Mouse (Mus musculus): ENCODE measurements at regions not wholly inside any gene's neighbourhood (a gene's known extent, or its start where the extent isn't known, plus 50 kb on each side); places are given as distances from the start of the nearest gene placed in this dataset.
A peak's percentile ranks its signal among the peaks of the same experiment; 100 is the strongest.

- no peak for DNase-seq (ENCODE audit: low spot score in 2 of 2)
These were observed 82.2 kb downstream of the Il20rb start for GRCm38 (mm10) chr9:100404426-100404825.

GRCm38 (mm10) chr9:100400366-100400765 is 86.2 kb downstream of the Il20rb start:
- DNase-seq (ENCODE audit: low spot score in 2 of 2), result peak; percentile 25 to 63

GRCm38 (mm10) chr9:100396340-100396910 is 90.2 kb downstream of the Il20rb start:
- DNase-seq (ENCODE audit: low spot score in 2 of 2), result no peak

GRCm38 (mm10) chr9:100395711-100396110 is 90.9 kb downstream of the Il20rb start:
- peak; percentile 78 to 86 for DNase-seq (ENCODE audit: low spot score in 2 of 2)

- no peak for DNase-seq (ENCODE audit: low spot score in 2 of 2)
These were observed 92.0 kb downstream of the Il20rb start for GRCm38 (mm10) chr9:100394632-100395031.

GRCm38 (mm10) chr9:100394166-100394565 is 92.4 kb downstream of the Il20rb start:
- DNase-seq (ENCODE audit: low spot score in 2 of 2), result no peak

- DNase-seq (ENCODE audit: low spot score in 2 of 2), result no peak
These were observed 94.3 kb downstream of the Il20rb start for GRCm38 (mm10) chr9:100392262-100392661.

GRCm38 (mm10) chr9:100391566-100392213 is 94.9 kb downstream of the Il20rb start:
- no peak for DNase-seq (ENCODE audit: low spot score in 2 of 2)

GRCm38 (mm10) chr9:100388393-100388792 is 98.2 kb downstream of the Il20rb start:
- no peak for DNase-seq (ENCODE audit: low spot score in 2 of 2)

GRCm38 (mm10) chr9:100387171-100387685 is 99.4 kb downstream of the Il20rb start:
- DNase-seq (ENCODE audit: low spot score in 2 of 2), result no peak

GRCm38 (mm10) chr9:100382492-100382891 is 104.1 kb downstream of the Il20rb start:
- peak; percentile 77 to 86 for DNase-seq (ENCODE audit: low spot score in 2 of 2)

GRCm38 (mm10) chr9:100369921-100370320 is 116.7 kb downstream of the Il20rb start:
- no peak for DNase-seq (ENCODE audit: low spot score in 2 of 2)

- no peak for DNase-seq (ENCODE audit: low spot score in 2 of 2)
These were observed 119.8 kb downstream of the Il20rb start for GRCm38 (mm10) chr9:100366816-100367215.

- peak in 1 of 2 experiments; percentile 39 for DNase-seq (ENCODE audit: low spot score in 2 of 2)
These were observed 126.5 kb downstream of the Il20rb start for GRCm38 (mm10) chr9:100359934-100360716.

- DNase-seq (ENCODE audit: low spot score in 2 of 2), result no peak
These were observed 129.0 kb downstream of the Il20rb start for GRCm38 (mm10) chr9:100357553-100357952.

GRCm38 (mm10) chr9:100340796-100341195 is 145.8 kb downstream of the Il20rb start:
- DNase-seq (ENCODE audit: low spot score in 2 of 2), result peak; percentile 46 to 70

GRCm38 (mm10) chr9:100307765-100308164 is 178.8 kb downstream of the Il20rb start:
- DNase-seq (ENCODE audit: low spot score in 2 of 2), result no peak

- DNase-seq (ENCODE audit: low spot score in 2 of 2), result peak in 1 of 2 experiments; percentile 15
These were observed 179.2 kb downstream of the Il20rb start for GRCm38 (mm10) chr9:100307364-100307763.

GRCm38 (mm10) chr9:100303762-100304161 is 182.8 kb downstream of the Il20rb start:
- no peak for DNase-seq (ENCODE audit: low spot score in 2 of 2)

- DNase-seq (ENCODE audit: low spot score in 2 of 2), result peak in 1 of 2 experiments; percentile 23
These were observed 185.0 kb downstream of the Il20rb start for GRCm38 (mm10) chr9:100301613-100302012.

- DNase-seq (ENCODE audit: low spot score in 2 of 2), result no peak
These were observed 209.2 kb downstream of the Il20rb start for GRCm38 (mm10) chr9:100277361-100277760.
